ENCODE assay signal across 13 mouse cellular contexts in the genomic region with DNA sequence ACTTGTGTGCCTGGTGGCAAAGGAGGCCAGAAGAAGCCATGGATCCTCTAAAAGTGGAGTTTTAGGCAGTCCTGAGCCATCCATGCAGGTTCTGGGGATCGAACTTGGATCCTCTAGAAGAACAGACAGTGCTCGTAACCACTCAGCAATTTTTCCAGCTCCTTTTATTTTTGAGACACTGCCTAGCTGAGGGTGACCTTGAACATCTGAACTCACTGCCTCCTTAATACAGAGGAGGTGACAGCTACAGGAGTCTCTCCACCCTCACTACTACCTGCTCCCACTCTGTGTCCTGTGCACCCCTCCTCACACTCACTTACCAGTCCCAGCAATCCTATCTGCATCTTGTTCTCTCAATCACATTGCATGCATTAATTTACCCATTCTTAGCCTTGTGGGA. TPM values are rescaled to one million over a fixed set of nuclear protein-coding genes. Genes with fewer than 3 reads are reported as not detected.
DNase-seq lines count a peak whose midpoint lies in the region; ATAC-seq lines count a peak whose summit lies in the region.
"Had no signal": no experiment of that assay in that cellular context is flagged by ENCODE, and none has a peak within 500 bp of the region (broad histone marks: within the 10 kb centered on the region; RNA-seq: fewer than 3 reads in every experiment).

No protein-coding gene starts in this region.

- H3K36me3 ChIP-seq in heart, embryonic 15.5 days: peaks cover 10% of the 10 kb centered on the region; the same call in 1 of the 2 replicates
- peaks cover 49% of the 10 kb centered on the region for H3K36me3 ChIP-seq in megakaryocyte, embryonic 14.5 days (replicated peaks; ENCODE audit: low read length)
- peaks cover 7% of the 10 kb centered on the region; the same call in 1 of the 2 replicates for H3K36me3 ChIP-seq in intestine, embryonic 16.5 days (ENCODE audit: control insufficient read depth, insufficient read depth, low read length)
- H3K36me3 ChIP-seq in neural tube, embryonic 13.5 days: peaks cover 9% of the 10 kb centered on the region

- peak overlapping the region; percentile 95 for H3K27ac ChIP-seq in heart, embryonic 15.5 days
- peak overlapping the region; percentile 82 for H3K27ac ChIP-seq in intestine, embryonic 16.5 days (ENCODE audit: low read length)
- no peak overlapping the region for H3K27ac ChIP-seq in neural tube, embryonic 13.5 days (replicated peaks)

- no peaks in the 10 kb centered on the region for H3K9me3 ChIP-seq in heart, embryonic 15.5 days (replicated peaks)
- H3K9me3 ChIP-seq in megakaryocyte, embryonic 14.5 days: no peaks in the 10 kb centered on the region
- H3K9me3 ChIP-seq in intestine, embryonic 16.5 days (ENCODE audit: control insufficient read depth, low read length): no peaks in the 10 kb centered on the region
- H3K9me3 ChIP-seq in neural tube, embryonic 13.5 days: no peaks in the 10 kb centered on the region
- H3K9me3 ChIP-seq: forebrain, embryonic 12.5 days had no signal

- 91% methylated on average over 2 of the region's 2 CpGs for WGBS in heart, embryonic 15.5 days
- WGBS in intestine, embryonic 16.5 days: 91% methylated on average over 2 of the region's 2 CpGs
- WGBS in neural tube, embryonic 13.5 days: 91% methylated on average over 2 of the region's 2 CpGs

- no peaks in the 10 kb centered on the region for H3K27me3 ChIP-seq in heart, embryonic 15.5 days
- no peaks in the 10 kb centered on the region for H3K27me3 ChIP-seq in megakaryocyte, embryonic 14.5 days (replicated peaks)
- no peaks in the 10 kb centered on the region for H3K27me3 ChIP-seq in intestine, embryonic 16.5 days (replicated peaks; ENCODE audit: control insufficient read depth, insufficient read depth, low read length)
- no peaks in the 10 kb centered on the region for H3K27me3 ChIP-seq in neural tube, embryonic 13.5 days

- peaks cover 29% of the 10 kb centered on the region for H3K4me1 ChIP-seq in heart, embryonic 15.5 days (replicated peaks)
- H3K4me1 ChIP-seq in megakaryocyte, embryonic 14.5 days: peaks cover 76% of the 10 kb centered on the region
- peaks cover 24% of the 10 kb centered on the region for H3K4me1 ChIP-seq in intestine, embryonic 16.5 days (ENCODE audit: control insufficient read depth, insufficient read depth, low read length)
- H3K4me1 ChIP-seq in neural tube, embryonic 13.5 days (replicated peaks): peaks cover 18% of the 10 kb centered on the region

- peak overlapping the region; percentile 76 for H3K4me2 ChIP-seq in heart, embryonic 15.5 days
- peak overlapping the region; percentile 32 for H3K4me2 ChIP-seq in intestine, embryonic 16.5 days (ENCODE audit: low read depth, low read length)
- peak overlapping the region; percentile 80; the same call in 1 of the 2 replicates for H3K4me2 ChIP-seq in neural tube, embryonic 13.5 days

- DNase-seq in heart, adult 18-20 months: no peak
- no peak for DNase-seq in MN1 (ENCODE audit: low spot score)
- no peak for DNase-seq in gastrocnemius, adult 18-20 months (ENCODE audit: low spot score)
- DNase-seq: adrenal gland, postnatal 10 days; cerebellum, adult 2 months; heart, adult 11 months; lung, postnatal 14 days had no signal

- H3K9ac ChIP-seq in heart, embryonic 15.5 days: peak overlapping the region; percentile 25; the same call in 1 of the 2 replicates
- no peak overlapping the region for H3K9ac ChIP-seq in intestine, embryonic 16.5 days (ENCODE audit: low read depth, low read length)
- 0 out of 2 replicates have a peak overlapping the region, but pooled peaks have one; percentile 9 for H3K9ac ChIP-seq in neural tube, embryonic 13.5 days
- H3K9ac ChIP-seq: forebrain, embryonic 12.5 days had no signal

- ATAC-seq in heart, embryonic 15.5 days (replicated peaks; ENCODE audit: insufficient number of reproducible peaks, insufficient read depth, low FRiP score, low read depth): no peak
- no peak for ATAC-seq in megakaryocyte, adult 5-6 weeks (ENCODE audit: poor library complexity, severe bottlenecking)
- ATAC-seq in intestine, embryonic 16.5 days: no peak
- ATAC-seq in neural tube, embryonic 13.5 days (ENCODE audit: low read depth): no peak

- peak overlapping the region; percentile 87; the same call in 1 of the 2 replicates for H3K4me3 ChIP-seq in heart, embryonic 15.5 days
- H3K4me3 ChIP-seq in megakaryocyte, embryonic 14.5 days (replicated peaks): peak overlapping the region; percentile 98
- 0 out of 2 replicates have a peak overlapping the region, but pooled peaks have one; percentile 80 for H3K4me3 ChIP-seq in intestine, embryonic 16.5 days (ENCODE audit: low read length)
- peak overlapping the region; percentile 66; the same call in 1 of the 2 replicates for H3K4me3 ChIP-seq in neural tube, embryonic 13.5 days

RNA-seq across cellular contexts. Expression of gene Sertad3, which starts 2.0 kb away (rescaled TPM):
- 19.0 and 21.9 TPM in 2 replicates for polyA plus RNA-seq in heart, embryonic 15.5 days (2015; fragmentation: Nextera tagmentation; extraction: Ambion mirVana)
- 1 to 10 TPM; 3.3 to 4.3 TPM for total RNA-seq in heart, adult 18-20 months (2021)
- polyA plus RNA-seq in megakaryocyte, embryonic 14.5 days (2012; ENCODE audit: insufficient read depth, low replicate concordance): 28.2 and 88.9 TPM in 2 replicates
- 5.8 and 7.8 TPM in 2 replicates for total RNA-seq in megakaryocyte, adult 5-6 weeks (2015)
- 11.1 and 11.6 TPM in 2 replicates for total RNA-seq in megakaryocyte, adult 5-6 weeks (2017)
- 27.4 and 28.6 TPM in 2 replicates for polyA plus RNA-seq in intestine, embryonic 16.5 days (2015; fragmentation: Nextera tagmentation; extraction: Ambion mirVana)
- 16.7 and 16.8 TPM in 2 replicates for polyA plus RNA-seq in neural tube, embryonic 13.5 days (2015; fragmentation: Nextera tagmentation; extraction: Ambion mirVana)
- total RNA-seq in gastrocnemius, adult 18-20 months (2021): 1 to 10 TPM; 3.0 to 4.0 TPM

RNA-seq across cellular contexts. Expression of gene Sertad1, which starts 11.1 kb away (rescaled TPM):
- polyA plus RNA-seq in heart, embryonic 15.5 days (2015; fragmentation: Nextera tagmentation; extraction: Ambion mirVana): 34.9 and 37.2 TPM in 2 replicates
- 1 to 10 TPM; 8.0 to 9.3 TPM for total RNA-seq in heart, adult 18-20 months (2021)
- polyA plus RNA-seq in megakaryocyte, embryonic 14.5 days (2012; ENCODE audit: insufficient read depth, low replicate concordance): 159 and 273 TPM in 2 replicates
- 17.4 and 18.9 TPM in 2 replicates for total RNA-seq in megakaryocyte, adult 5-6 weeks (2015)
- total RNA-seq in megakaryocyte, adult 5-6 weeks (2017): 11.2 and 19.7 TPM in 2 replicates
- polyA plus RNA-seq in intestine, embryonic 16.5 days (2015; fragmentation: Nextera tagmentation; extraction: Ambion mirVana): 40.9 and 43.4 TPM in 2 replicates
- 12.3 and 14.1 TPM in 2 replicates for polyA plus RNA-seq in neural tube, embryonic 13.5 days (2015; fragmentation: Nextera tagmentation; extraction: Ambion mirVana)
- 1 to 10 TPM; 6.9 to 8.4 TPM for total RNA-seq in gastrocnemius, adult 18-20 months (2021)

RNA-seq across cellular contexts. Expression of gene Prx, which starts 23.5 kb away (rescaled TPM):
- polyA plus RNA-seq in heart, embryonic 15.5 days (2015; fragmentation: Nextera tagmentation; extraction: Ambion mirVana): 1.7 and 3.0 TPM in 2 replicates
- under 1 TPM; 0.57 to 0.62 TPM for total RNA-seq in heart, adult 18-20 months (2021)
- polyA plus RNA-seq in megakaryocyte, embryonic 14.5 days (2012; ENCODE audit: insufficient read depth, low replicate concordance): 1.7 and 1.8 TPM in 2 replicates
- total RNA-seq in megakaryocyte, adult 5-6 weeks (2015): 0.05 and 0.16 TPM in 2 replicates
- 0.22 TPM in 1 of 2 replicates, not detected in the other for total RNA-seq in megakaryocyte, adult 5-6 weeks (2017)
- 2.2 and 2.6 TPM in 2 replicates for polyA plus RNA-seq in intestine, embryonic 16.5 days (2015; fragmentation: Nextera tagmentation; extraction: Ambion mirVana)
- 1.9 TPM in 2 replicates for polyA plus RNA-seq in neural tube, embryonic 13.5 days (2015; fragmentation: Nextera tagmentation; extraction: Ambion mirVana)
- 1 to 10 TPM; 5.2 to 6.6 TPM for total RNA-seq in gastrocnemius, adult 18-20 months (2021)

RNA-seq across cellular contexts. Expression of gene Blvrb, which starts 27.8 kb away (rescaled TPM):
- 51.4 and 67.5 TPM in 2 replicates for polyA plus RNA-seq in heart, embryonic 15.5 days (2015; fragmentation: Nextera tagmentation; extraction: Ambion mirVana)
- 10 to 100 TPM; 32.4 to 34.3 TPM for total RNA-seq in heart, adult 18-20 months (2021)
- 330 and 332 TPM in 2 replicates for polyA plus RNA-seq in megakaryocyte, embryonic 14.5 days (2012; ENCODE audit: insufficient read depth, low replicate concordance)
- 35.3 and 42.0 TPM in 2 replicates for total RNA-seq in megakaryocyte, adult 5-6 weeks (2015)
- 15.5 and 16.2 TPM in 2 replicates for total RNA-seq in megakaryocyte, adult 5-6 weeks (2017)
- polyA plus RNA-seq in intestine, embryonic 16.5 days (2015; fragmentation: Nextera tagmentation; extraction: Ambion mirVana): 75.6 and 89.7 TPM in 2 replicates
- polyA plus RNA-seq in neural tube, embryonic 13.5 days (2015; fragmentation: Nextera tagmentation; extraction: Ambion mirVana): 21.3 and 23.3 TPM in 2 replicates
- total RNA-seq in gastrocnemius, adult 18-20 months (2021): 10 to 100 TPM; 12.5 to 12.7 TPM

RNA-seq across cellular contexts. Expression of gene Sptbn4, which starts 28.1 kb away (rescaled TPM):
- 0.11 and 0.39 TPM in 2 replicates for polyA plus RNA-seq in heart, embryonic 15.5 days (2015; fragmentation: Nextera tagmentation; extraction: Ambion mirVana)
- total RNA-seq in heart, adult 18-20 months (2021): under 1 TPM; 0.30 to 0.31 TPM
- 0.27 and 0.45 TPM in 2 replicates for polyA plus RNA-seq in megakaryocyte, embryonic 14.5 days (2012; ENCODE audit: insufficient read depth, low replicate concordance)
- total RNA-seq in megakaryocyte, adult 5-6 weeks (2015): 0.13 and 0.32 TPM in 2 replicates
- 0.07 and 0.20 TPM in 2 replicates for total RNA-seq in megakaryocyte, adult 5-6 weeks (2017)
- polyA plus RNA-seq in intestine, embryonic 16.5 days (2015; fragmentation: Nextera tagmentation; extraction: Ambion mirVana): 0.36 and 0.44 TPM in 2 replicates
- 1.7 and 2.8 TPM in 2 replicates for polyA plus RNA-seq in neural tube, embryonic 13.5 days (2015; fragmentation: Nextera tagmentation; extraction: Ambion mirVana)
- not detected for total RNA-seq in gastrocnemius, adult 18-20 months (2021)
